Mouse (Mus musculus) MEL (cell line): Measurements from ENCODE around the gene 6430550D23Rik. TPM values are rescaled to one million over a fixed set of nuclear protein-coding genes. Genes with fewer than 3 reads are reported as not detected.

ENCODE experiments used
- DNase-seq: peaks from one replicate; pipeline ENCODE4 v3.0.0; 2011; ENCODE audit warnings: low read depth, low spot score
- H3K27ac ChIP-seq: 2 replicates; pipeline ENCODE4 v1.5.1; 2012; ENCODE audit warnings: low read depth, mild to moderate bottlenecking, control low read depth, low read length, moderate library complexity; ENCODE audit not compliant: control insufficient read depth
- H3K27me3 ChIP-seq, 2 experiments: fragments of 150-350 bp in 1 of 2; sonication (generic) in 1 of 2; 2 replicates each; pipeline ENCODE4 v1.6.1; 2012; ENCODE audit warnings: low read length in 2 of 2, mild to moderate bottlenecking in 2 of 2, improper control_type of control experiment in 1 of 2, moderate library complexity in 1 of 2; ENCODE audit not compliant: insufficient read depth in 2 of 2, control insufficient read depth in 1 of 2
- H3K36me3 ChIP-seq, 2 experiments: 2 replicates each; pipeline ENCODE4 v1.6.1; 2012 to 2014; ENCODE audit warnings: low read length in 2 of 2, improper control_type of control experiment in 1 of 2, inconsistent platforms in 1 of 2, mild to moderate bottlenecking in 1 of 2; ENCODE audit not compliant: insufficient read depth in 2 of 2, control insufficient read depth in 1 of 2
- H3K4me1 ChIP-seq, 2 experiments: fragments of 150-350 bp in 1 of 2; sonication (generic) in 1 of 2; 2 replicates each; pipeline ENCODE4 v1.6.1; 2012; ENCODE audit warnings: low read length in 2 of 2, improper control_type of control experiment in 1 of 2, mild to moderate bottlenecking in 1 of 2; ENCODE audit not compliant: insufficient read depth in 2 of 2, control insufficient read depth in 1 of 2
- H3K4me3 ChIP-seq, 2 experiments: fragments of 150-350 bp in 1 of 2; sonication (generic) in 1 of 2; 2 replicates each; pipeline ENCODE4 v1.5.1; 2012; ENCODE audit warnings: low read depth in 2 of 2, low read length in 2 of 2, mild to moderate bottlenecking in 2 of 2, moderate library complexity in 2 of 2, control low read depth in 1 of 2, improper control_type of control experiment in 1 of 2; ENCODE audit not compliant: control insufficient read depth in 1 of 2, insufficient read depth in 1 of 2
- H3K79me2 ChIP-seq: 2 replicates; pipeline ENCODE4 v1.6.1; 2012; ENCODE audit warnings: mild to moderate bottlenecking, low read length, moderate library complexity; ENCODE audit not compliant: control insufficient read depth, poor library complexity, insufficient read depth
- H3K9ac ChIP-seq: 2 replicates; pipeline ENCODE4 v1.6.1; 2012; ENCODE audit warnings: low read depth, mild to moderate bottlenecking, control low read depth, low read length, moderate library complexity; ENCODE audit not compliant: control insufficient read depth, poor library complexity, severe bottlenecking
- H3K9me3 ChIP-seq: fragments of 150-350 bp; sonication (generic); replicated peaks from 2 replicates; pipeline ENCODE4 v1.6.1; 2012; ENCODE audit warnings: mild to moderate bottlenecking, low read length, improper control_type of control experiment, moderate library complexity; ENCODE audit not compliant: insufficient read depth
- CHD2 ChIP-seq: IDR thresholded peaks from 2 replicates; pipeline ENCODE4 v1.6.1; 2011; ENCODE audit warnings: low read length, improper control_type of control experiment
- CTCF ChIP-seq, 3 experiments: IDR thresholded peaks in 2 of 3; conservative IDR thresholded peaks in 1 of 3; 2 replicates each; pipeline ENCODE4 v1.5.1; 2011 to 2012; ENCODE audit warnings: low read length in 3 of 3, low read depth in 2 of 3, mild to moderate bottlenecking in 2 of 3, improper control_type of control experiment in 1 of 3, inconsistent platforms in 1 of 3, mixed read lengths in 1 of 3, moderate library complexity in 1 of 3; ENCODE audit not compliant: control insufficient read depth in 1 of 3, insufficient read depth in 1 of 3, poor library complexity in 1 of 3, severe bottlenecking in 1 of 3
- ETS1 ChIP-seq: IDR thresholded peaks from 2 replicates; pipeline ENCODE4 v1.6.1; 2012; ENCODE audit warnings: low read depth, mild to moderate bottlenecking, inconsistent platforms, low read length, improper control_type of control experiment, moderate library complexity
- HCFC1 ChIP-seq: IDR thresholded peaks from 2 replicates; pipeline ENCODE4 v1.6.1; 2012; ENCODE audit warnings: low read depth, mild to moderate bottlenecking, inconsistent platforms, low read length, improper control_type of control experiment, moderate library complexity
- MAZ ChIP-seq: IDR thresholded peaks from 2 replicates; pipeline ENCODE4 v1.6.1; 2012; ENCODE audit warnings: low read depth, mild to moderate bottlenecking, inconsistent platforms, low read length, improper control_type of control experiment
- MXI1 ChIP-seq: IDR thresholded peaks from 2 replicates; pipeline ENCODE4 v1.6.1; 2011; ENCODE audit warnings: mild to moderate bottlenecking, low read depth, low read length, improper control_type of control experiment
- NRF1 ChIP-seq: IDR thresholded peaks from 2 replicates; pipeline ENCODE4 v1.6.1; 2014; ENCODE audit warnings: low read depth, mild to moderate bottlenecking, inconsistent platforms, low read length, improper control_type of control experiment, moderate library complexity; ENCODE audit not compliant: poor library complexity, insufficient read depth, severe bottlenecking
- RAD21 ChIP-seq: IDR thresholded peaks from 2 replicates; pipeline ENCODE4 v1.6.1; 2011; ENCODE audit warnings: mild to moderate bottlenecking, low read depth, low read length, improper control_type of control experiment
- TBP ChIP-seq: IDR thresholded peaks from 2 replicates; pipeline ENCODE4 v1.8.0; 2011; ENCODE audit warnings: low read depth, low read length, improper control_type of control experiment
- UBTF ChIP-seq: IDR thresholded peaks from 2 replicates; pipeline ENCODE4 v1.6.1; 2012; ENCODE audit warnings: low read depth, mild to moderate bottlenecking, inconsistent platforms, low read length, improper control_type of control experiment, moderate library complexity, borderline replicate concordance; ENCODE audit not compliant: insufficient read depth
- USF1 ChIP-seq: IDR thresholded peaks from 2 replicates; pipeline ENCODE4 v1.6.1; 2014; ENCODE audit warnings: low read depth, mild to moderate bottlenecking, inconsistent platforms, low read length, improper control_type of control experiment, moderate library complexity
- ZNF384 ChIP-seq: IDR thresholded peaks from 2 replicates; pipeline ENCODE4 v1.6.1; 2012; ENCODE audit warnings: low read depth, mild to moderate bottlenecking, inconsistent platforms, low read length, improper control_type of control experiment
- polyA plus RNA-seq, 2 experiments: library from polyadenylated mRNA; stranded (reverse) in 1 of 2; unstranded in 1 of 2; fragments of >175 nt in 1 of 2; fragments of >200 nt in 1 of 2; gene quantifications; 2 replicates each; pipeline versions ENCODE4 v1.2.1 to v1.2.4; 2012; ENCODE audit warnings: low replicate concordance in 2 of 2, low read depth in 1 of 2; ENCODE audit not compliant: insufficient read length in 2 of 2, insufficient read depth in 1 of 2, missing spikeins in 1 of 2
- total RNA-seq: library from RNA; depleted of rRNA; stranded (reverse); fragments of 300-350 nt; gene quantifications from 2 replicates; pipeline ENCODE4 v1.2.3, GENCODE M21; 2012

The 6430550D23Rik gene
- total and polyA plus RNA-seq, 3 experiments = 1.1 TPM; not detected in 1

- H3K27ac ChIP-seq = no peak overlapping the region
These were observed 22.0 kb downstream of the 6430550D23Rik start for GRCm38 (mm10) chr2:155985776-155986175.

GRCm38 (mm10) chr2:155979328-155979991 is 28.3 kb downstream of the 6430550D23Rik start:
- Histone ChIP-seq H3K27me3 (no peaks in the 10 kb centered on the region), H3K27ac (no peak overlapping the region), H3K79me2 (no peaks in the 10 kb centered on the region), H3K36me3 (peaks cover 0 to 3% of the 10 kb centered on the region in 2 experiments; a peak in 1 of 4 replicates), H3K9ac (no peak overlapping the region; the same call in 1 of the 2 replicates), H3K4me1 (no peaks in the 10 kb centered on the region), H3K9me3 (no peaks in the 10 kb centered on the region), H3K4me3 (no peak overlapping the region)
- TF ChIP-seq NRF1 = no peak
- peak; percentile 16 for DNase-seq

More at GRCm38 (mm10) chr2:155985776-155986175, 22.0 kb downstream of the 6430550D23Rik start:
- Histone ChIP-seq H3K4me3 (no peak overlapping the region), H3K79me2 (no peaks in the 10 kb centered on the region), H3K36me3 (peaks cover 3 to 16% of the 10 kb centered on the region in 2 experiments; a peak in 3 of 4 replicates), H3K4me1 (peaks cover 9 to 20% of the 10 kb centered on the region in 2 experiments; a peak in 3 of 4 replicates), H3K9ac (no peak overlapping the region), H3K9me3 (no peaks in the 10 kb centered on the region)
- no peak for DNase-seq
- no peak for TF ChIP-seq USF1
- TF ChIP-seq UBTF = no peak
- no peak for TF ChIP-seq HCFC1
- TF ChIP-seq, all 39 proteins: peak for 0
- H3K27me3 ChIP-seq = no peaks in the 10 kb centered on the region

GRCm38 (mm10) chr2:155974087-155974731 is 33.6 kb downstream of the 6430550D23Rik start:
- TF ChIP-seq USF1 (no peak), ETS1 (no peak), ZNF384 (no peak), MAZ (no peak), CTCF (IDR thresholded peaks at IDR 0.05 in 2 of 3, conservative IDR thresholded peaks at IDR 0.05 in 1 of 3; ENCODE audit: control insufficient read depth in 1 of 3, insufficient read depth in 1 of 3, low read depth in 2 of 3, low read length in 3 of 3, poor library complexity in 1 of 3, severe bottlenecking in 1 of 3) (no peak), MXI1 (no peak), CHD2 (no peak), TBP (no peak), RAD21 (no peak)
- no peak overlapping the region for H3K9ac ChIP-seq
- no peak for DNase-seq
- no peak overlapping the region for H3K27ac ChIP-seq
- H3K79me2 ChIP-seq = no peaks in the 10 kb centered on the region
- no peaks in the 10 kb centered on the region for H3K9me3 ChIP-seq
- H3K4me1 ChIP-seq = no peaks in the 10 kb centered on the region
- H3K27me3 ChIP-seq = no peaks in the 10 kb centered on the region
- H3K36me3 ChIP-seq = no peaks in the 10 kb centered on the region; a peak in 1 of 4 replicates
- no peak overlapping the region for H3K4me3 ChIP-seq
